Mouse (Mus musculus) erythroblast, embryonic 14.5 days (primary cell): ENCODE data around the gene Il12rb1.

Source experiments
- GATA1 ChIP-seq: IDR thresholded peaks from 2 replicates; pipeline ENCODE4 v1.6.1; 2012; ENCODE audit warnings: low read length, inconsistent platforms, mixed read lengths
- TAL1 ChIP-seq: IDR thresholded peaks from 3 replicates; pipeline ENCODE4 v1.6.1; 2012; ENCODE audit warnings: low read length, inconsistent platforms, mixed read lengths

DNA sequence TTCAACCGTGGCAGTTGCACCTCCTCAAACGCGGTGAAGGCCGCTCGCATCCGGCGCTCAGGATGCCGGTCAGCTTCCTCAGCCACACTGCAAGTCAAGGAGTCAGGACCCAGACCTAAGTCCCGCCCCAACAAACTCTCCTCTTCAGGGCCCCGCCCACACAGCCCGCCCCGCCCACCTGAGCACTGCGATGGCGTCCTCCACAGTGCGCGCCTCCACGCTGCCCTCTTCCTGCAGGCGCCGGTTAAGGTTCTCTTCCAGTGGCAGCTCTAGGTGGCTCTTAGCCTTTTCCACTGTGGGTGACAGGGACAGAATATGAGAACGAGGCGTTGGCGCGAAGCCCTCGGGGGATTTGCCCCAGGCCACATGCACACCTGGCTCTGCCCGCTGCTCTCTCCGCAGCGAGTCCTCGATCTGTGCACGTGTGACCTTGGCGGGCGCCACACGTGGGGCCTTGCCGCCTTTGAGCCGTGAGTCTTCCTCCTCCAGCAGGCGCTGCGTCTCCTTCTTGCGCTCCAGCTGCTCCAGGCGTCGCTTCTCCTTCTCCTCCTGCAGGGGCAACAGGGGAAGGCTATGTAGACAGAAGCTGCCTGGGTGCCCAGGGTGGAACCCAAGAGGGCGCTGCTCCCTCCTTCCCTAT, 60.4 kb downstream of the Il12rb1 start:
- TF ChIP-seq GATA1 = no peak
- no peak for TF ChIP-seq TAL1
